Mouse (Mus musculus) small intestine, adult 2 months (tissue): ENCODE results near the gene Suclg1. TPM values are rescaled to one million over a fixed set of nuclear protein-coding genes. Genes with fewer than 3 reads are reported as not detected.

Experiments used
- H3K27ac ChIP-seq: fragments of 200-500 bp; 2 replicates; pipeline ENCODE4 v1.5.1; 2012; ENCODE audit warnings: low read depth, low read length, control low read depth, inconsistent platforms; ENCODE audit not compliant: insufficient read depth
- H3K27me3 ChIP-seq: fragments of 200-500 bp; 2 replicates; pipeline ENCODE4 v1.6.1; 2012; ENCODE audit warnings: mild to moderate bottlenecking, moderate library complexity, low read length, inconsistent platforms; ENCODE audit not compliant: control insufficient read depth, insufficient read depth
- H3K36me3 ChIP-seq: fragments of 200-500 bp; 2 replicates; pipeline ENCODE4 v1.6.1; 2012; ENCODE audit warnings: mild to moderate bottlenecking, low read length, control low read depth, inconsistent platforms; ENCODE audit not compliant: control insufficient read depth, insufficient read depth
- H3K4me1 ChIP-seq: fragments of 200-500 bp; 2 replicates; pipeline ENCODE4 v1.6.1; 2012; ENCODE audit warnings: low read length, inconsistent platforms, mixed read lengths; ENCODE audit not compliant: control insufficient read depth, insufficient read depth, insufficient read length
- H3K4me3 ChIP-seq: fragments of 200-500 bp; 2 replicates; pipeline ENCODE4 v1.5.1; 2012; ENCODE audit warnings: low read depth, mild to moderate bottlenecking, control low read depth, inconsistent platforms, low read length, moderate library complexity
- CTCF ChIP-seq: fragments of 200-500 bp; IDR thresholded peaks from 2 replicates; pipeline ENCODE4 v1.5.1; 2012; ENCODE audit warnings: low read depth, mild to moderate bottlenecking, control low read depth, inconsistent platforms, low read length, moderate library complexity, mixed read lengths; ENCODE audit not compliant: insufficient replicate concordance, insufficient read length; ENCODE audit errors: extremely low read depth
- POLR2A ChIP-seq: fragments of 200-500 bp; IDR thresholded peaks from 2 replicates; pipeline ENCODE4 v1.6.1; 2012; ENCODE audit warnings: low read depth, mild to moderate bottlenecking, control low read depth, inconsistent platforms, low read length, moderate library complexity
- WGBS: fragments of 180-500 bp; shearing (Covaris S2); methylation state at CpG from one replicate; pipeline ENCODE4 v1.1.7; 2018; 5-methylcytosine and 5-hydroxymethylcytosine counted together
- polyA plus RNA-seq: library from polyadenylated mRNA; depleted of rRNA; stranded (reverse); fragments of >200 nt; gene quantifications from 2 replicates; pipeline ENCODE4 v1.2.3, GENCODE M21; 2012; rRNA removed

Gene Suclg1
- polyA plus RNA-seq: 52.7 and 97.0 TPM in 2 replicates

GRCm38 (mm10) chr6:73248237-73249048 is at the start of gene Suclg1:
Gene Suclg1, plus strand, starts transcription at chr6:73248382.
- Histone ChIP-seq H3K36me3 (no peaks in the 10 kb centered on the region), H3K4me1 (peaks cover 18% of the 10 kb centered on the region; the same call in 1 of the 2 replicates), H3K27ac (peak within 1 kb of the TSS; percentile 90), H3K27me3 (no peaks in the 10 kb centered on the region), H3K4me3 (peak within 1 kb of the TSS; percentile 99)
- WGBS: under 1% methylated on average over 58 of the region's 58 CpGs
- TF ChIP-seq CTCF (no peak), POLR2A (peak; percentile 80)

- WGBS: 59% methylated on average over 2 of the region's 2 CpGs
- Histone ChIP-seq H3K27ac (no peak overlapping the region), H3K4me1 (no peaks in the 10 kb centered on the region), H3K4me3 (no peak overlapping the region), H3K36me3 (no peaks in the 10 kb centered on the region), H3K27me3 (no peaks in the 10 kb centered on the region)
- TF ChIP-seq POLR2A (no peak), CTCF (no peak)
These were observed 44.5 kb upstream of the Suclg1 start for GRCm38 (mm10) chr6:73203724-73204123.

- H3K27ac ChIP-seq: no peak overlapping the region
- H3K4me1 ChIP-seq: no peaks in the 10 kb centered on the region
- 56% methylated on average over 4 of the region's 4 CpGs for WGBS
- no peak for TF ChIP-seq POLR2A
- H3K36me3 ChIP-seq: no peaks in the 10 kb centered on the region
- H3K27me3 ChIP-seq: no peaks in the 10 kb centered on the region
- H3K4me3 ChIP-seq: no peak overlapping the region
These were observed 43.2 kb upstream of the Suclg1 start for GRCm38 (mm10) chr6:73204937-73205336.

GRCm38 (mm10) chr6:73209598-73209997 is 38.6 kb upstream of the Suclg1 start:
- Histone ChIP-seq H3K4me1 (no peaks in the 10 kb centered on the region), H3K36me3 (no peaks in the 10 kb centered on the region), H3K27ac (no peak overlapping the region), H3K27me3 (no peaks in the 10 kb centered on the region), H3K4me3 (no peak overlapping the region)
- WGBS: 87% methylated on average over 6 of the region's 6 CpGs
- no peak for TF ChIP-seq CTCF
- no peak for TF ChIP-seq POLR2A

- WGBS: 64% methylated on average over 4 of the region's 4 CpGs
- Histone ChIP-seq H3K27ac (no peak overlapping the region), H3K4me3 (no peak overlapping the region), H3K36me3 (no peaks in the 10 kb centered on the region), H3K4me1 (no peaks in the 10 kb centered on the region), H3K27me3 (no peaks in the 10 kb centered on the region)
- no peak for TF ChIP-seq CTCF
- TF ChIP-seq POLR2A: no peak
These were observed 37.7 kb upstream of the Suclg1 start for GRCm38 (mm10) chr6:73210445-73210972.

GRCm38 (mm10) chr6:73211036-73211435 is 37.1 kb upstream of the Suclg1 start:
- no peaks in the 10 kb centered on the region for H3K27me3 ChIP-seq
- no peak overlapping the region for H3K27ac ChIP-seq
- H3K36me3 ChIP-seq: no peaks in the 10 kb centered on the region
- H3K4me3 ChIP-seq: no peak overlapping the region
- WGBS: 86% methylated on average over 3 of the region's 3 CpGs
- no peaks in the 10 kb centered on the region for H3K4me1 ChIP-seq
- no peak for TF ChIP-seq POLR2A
- TF ChIP-seq CTCF: no peak

- Histone ChIP-seq H3K4me1 (no peaks in the 10 kb centered on the region), H3K4me3 (no peak overlapping the region)
- TF ChIP-seq CTCF (no peak), POLR2A (no peak)
These were observed 36.6 kb upstream of the Suclg1 start for GRCm38 (mm10) chr6:73211602-73212001.

More at GRCm38 (mm10) chr6:73211602-73212001, 36.6 kb upstream of the Suclg1 start:
- Histone ChIP-seq H3K27ac (no peak overlapping the region), H3K27me3 (no peaks in the 10 kb centered on the region), H3K36me3 (no peaks in the 10 kb centered on the region)
